Mouse (Mus musculus) megakaryocyte-erythroid progenitor cell, adult 5 weeks (primary cell): ENCODE data around the gene Aptx. TPM values are rescaled to one million over a fixed set of nuclear protein-coding genes. Genes with fewer than 3 reads are reported as not detected.

Source experiments
- polyA plus RNA-seq: library from polyadenylated mRNA; stranded (reverse); fragments of >175 nt; gene quantifications from 2 replicates; pipeline ENCODE4 v1.2.3, GENCODE M21; 2012

Gene Aptx
- 5.2 TPM in 2 replicates for polyA plus RNA-seq

DNA sequence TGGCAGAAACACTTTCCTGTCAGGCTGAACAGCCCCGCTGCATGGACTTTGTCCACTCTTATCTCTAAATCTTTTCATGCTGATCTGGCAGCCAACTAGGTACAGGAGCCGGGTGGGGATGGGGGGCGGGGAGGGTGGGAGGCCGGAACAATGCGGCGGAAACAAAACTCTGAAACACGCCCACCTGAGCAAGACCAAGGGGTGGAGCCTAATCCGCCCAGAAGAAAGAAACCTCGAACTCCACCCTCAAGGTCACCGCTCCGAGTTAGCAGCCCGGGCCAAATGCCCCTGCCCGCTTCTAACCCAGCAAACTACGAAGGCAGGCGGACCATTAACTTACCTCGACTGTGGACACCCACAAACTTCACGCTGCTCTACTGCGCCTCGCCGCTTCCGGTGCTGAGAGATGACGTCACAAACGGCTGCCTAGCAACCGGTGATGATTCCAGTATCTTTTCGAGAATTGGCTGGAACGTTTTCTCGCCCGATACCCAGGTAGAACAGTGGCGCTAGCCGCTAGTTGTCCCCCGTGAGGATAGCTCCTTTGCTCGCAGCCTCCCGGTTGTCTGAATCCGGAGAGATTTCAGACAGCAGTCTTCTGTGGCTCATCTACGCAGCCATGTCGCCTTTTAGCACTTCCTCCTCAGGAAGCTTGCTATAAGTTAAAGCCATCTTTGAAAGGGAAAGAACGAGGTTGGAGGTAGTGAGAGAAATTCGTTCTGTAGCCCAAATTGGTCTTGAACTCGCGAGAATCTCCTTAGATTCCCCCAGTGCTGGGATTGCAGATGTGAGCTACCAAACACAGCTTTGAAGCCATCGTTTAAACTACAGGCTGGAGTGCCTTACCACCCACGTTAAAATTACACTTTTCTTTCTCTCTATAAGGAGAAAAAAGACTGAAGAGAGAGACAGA is at the start of gene Aptx:
Gene Aptx, minus strand, starts transcription at position 398 of the 913 bp plus-strand sequence.

DNA sequence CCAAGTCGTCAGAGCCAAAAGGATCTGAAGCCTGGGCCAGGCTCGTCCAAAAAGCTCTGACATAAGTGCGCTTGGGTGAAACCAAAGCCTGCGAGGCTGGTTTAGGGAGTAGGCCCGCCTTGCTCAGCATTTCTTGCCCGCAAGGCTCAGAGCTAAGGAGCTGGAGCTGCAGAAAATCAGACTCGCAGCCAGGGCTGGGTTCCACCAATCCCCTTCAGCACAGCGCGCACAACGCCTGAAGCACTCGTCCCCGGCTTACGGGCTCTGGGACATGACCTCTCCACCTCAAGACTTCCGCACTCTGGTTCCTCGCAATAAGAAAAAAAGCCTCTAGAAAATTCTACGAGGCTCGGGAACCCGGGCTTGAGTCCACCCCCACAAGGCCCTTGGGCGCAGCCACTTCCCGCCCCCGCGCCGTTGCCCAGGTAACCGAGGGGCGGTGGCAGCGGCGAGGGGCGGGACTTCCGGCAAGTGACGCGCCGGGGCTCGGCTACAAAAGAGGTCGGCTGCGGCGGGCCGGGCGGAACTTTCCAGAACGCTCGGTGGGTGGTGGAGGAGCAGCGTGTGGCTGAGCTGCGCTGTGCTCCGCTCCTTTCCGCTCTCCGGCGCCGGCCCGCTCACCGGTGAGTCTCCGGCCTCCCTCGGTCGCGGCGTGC is 19.1 kb upstream of the Aptx start, which contains the start of gene Dnaja1:
Gene Dnaja1, plus strand, starts transcription at position 140 of the 656 bp plus-strand sequence.

Other genes with a start within 250 kb of the Aptx start
- 1.7 and 3.3 TPM in 2 replicates for gene Tmem215, start 231.0 kb downstream of the Aptx start, polyA plus RNA-seq
- 213 and 225 TPM in 2 replicates for gene Dnaja1, start 19.0 kb upstream of the Aptx start, polyA plus RNA-seq
- gene Smu1, start 54.7 kb upstream of the Aptx start, polyA plus RNA-seq = 6.7 and 9.0 TPM in 2 replicates
- gene B4galt1, start 150.8 kb upstream of the Aptx start, polyA plus RNA-seq = 31.7 and 42.7 TPM in 2 replicates
- gene Spink4, start 216.9 kb upstream of the Aptx start, polyA plus RNA-seq = not detected in 2 replicates
- gene Bag1, start 245.1 kb upstream of the Aptx start, polyA plus RNA-seq = 354 and 451 TPM in 2 replicates
- gene Chmp5, start 245.2 kb upstream of the Aptx start, polyA plus RNA-seq = 3.5 and 3.8 TPM in 2 replicates